Comparison of ENCODE assay signal across 23 mouse cellular contexts in the genomic region with DNA sequence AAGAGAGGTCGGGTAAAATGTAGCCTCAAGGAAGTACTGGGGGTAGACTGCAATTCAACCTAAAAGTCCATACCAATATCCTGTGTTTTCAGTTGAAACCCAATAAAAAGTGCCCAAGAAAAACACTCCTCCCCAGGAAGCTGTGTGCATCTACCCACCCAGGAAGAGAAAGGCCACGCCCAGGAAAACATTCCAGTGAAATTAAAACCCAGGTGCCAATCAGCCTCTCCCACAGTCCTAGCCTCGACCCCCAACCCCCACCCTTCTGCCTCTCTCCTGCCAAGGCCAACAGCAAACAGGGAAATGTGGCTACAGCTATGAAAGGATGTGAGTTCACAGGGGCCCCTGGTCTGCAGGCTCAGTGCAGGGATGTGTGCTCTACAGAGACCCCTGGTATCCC. TPM values are rescaled to one million over a fixed set of nuclear protein-coding genes. Genes with fewer than 3 reads are reported as not detected.
A peak's percentile ranks its signal among the peaks of the same experiment; 100 is the strongest.
DNase-seq lines count a peak whose midpoint lies in the region; ATAC-seq lines count a peak whose summit lies in the region.
"Had no signal": no experiment of that assay in that cellular context is flagged by ENCODE, and none has a peak within 500 bp of the region (broad histone marks: within the 10 kb centered on the region; RNA-seq: fewer than 3 reads in every experiment).

No protein-coding gene starts in this region.

- peaks cover 29% of the 10 kb centered on the region for H3K4me1 ChIP-seq in kidney, embryonic 14.5 days (ENCODE audit: control insufficient read depth, insufficient read depth, low read length)
- H3K4me1 ChIP-seq in limb, embryonic 10.5 days: peaks cover 36% of the 10 kb centered on the region
- peaks cover 10% of the 10 kb centered on the region; the same call in 1 of the 2 replicates for H3K4me1 ChIP-seq in limb, embryonic 15.5 days
- no peaks in the 10 kb centered on the region for H3K4me1 ChIP-seq in liver, embryonic 12.5 days
- H3K4me1 ChIP-seq: forebrain, embryonic 15.5 days had no signal

- 9% methylated on average over 3 of the region's 3 CpGs for WGBS in kidney, embryonic 14.5 days
- 54% methylated on average over 3 of the region's 3 CpGs for WGBS in limb, embryonic 10.5 days
- WGBS in limb, embryonic 15.5 days: 30% methylated on average over 3 of the region's 3 CpGs
- 28% methylated on average over 3 of the region's 3 CpGs for WGBS in liver, embryonic 12.5 days (ENCODE audit: insufficient replicate concordance)

- H3K36me3 ChIP-seq in kidney, embryonic 14.5 days (ENCODE audit: control insufficient read depth, insufficient read depth, low read length): no peaks in the 10 kb centered on the region
- no peaks in the 10 kb centered on the region for H3K36me3 ChIP-seq in limb, embryonic 10.5 days
- no peaks in the 10 kb centered on the region for H3K36me3 ChIP-seq in limb, embryonic 15.5 days
- H3K36me3 ChIP-seq in liver, embryonic 12.5 days: no peaks in the 10 kb centered on the region
- H3K36me3 ChIP-seq: embryonic facial prominence, embryonic 12.5 days; forebrain, embryonic 15.5 days; heart, embryonic 10.5 days; hindbrain, embryonic 12.5 days had no signal

- no peaks in the 10 kb centered on the region for H3K27me3 ChIP-seq in kidney, embryonic 14.5 days (ENCODE audit: control insufficient read depth, insufficient read depth, low read length)
- H3K27me3 ChIP-seq in limb, embryonic 10.5 days (ENCODE audit: low read depth, poor library complexity, severe bottlenecking): no peaks in the 10 kb centered on the region
- H3K27me3 ChIP-seq in limb, embryonic 15.5 days: no peaks in the 10 kb centered on the region
- peaks cover 11% of the 10 kb centered on the region; the same call in 1 of the 2 replicates for H3K27me3 ChIP-seq in liver, embryonic 12.5 days (replicated peaks)
- H3K27me3 ChIP-seq: embryonic facial prominence, embryonic 12.5 days; forebrain, embryonic 15.5 days had no signal

- H3K4me2 ChIP-seq in kidney, embryonic 14.5 days (replicated peaks; ENCODE audit: low read depth, low read length): no peak overlapping the region
- H3K4me2 ChIP-seq in limb, embryonic 15.5 days: no peak overlapping the region
- H3K4me2 ChIP-seq in liver, embryonic 12.5 days: no peak overlapping the region
- H3K4me2 ChIP-seq: embryonic facial prominence, embryonic 12.5 days; forebrain, embryonic 15.5 days; hindbrain, embryonic 12.5 days had no signal

- no peak for DNase-seq in kidney, adult 9 months
- peak; percentile 51 to 68 for DNase-seq in kidney, postnatal 4 days
- DNase-seq in kidney, adult 18-20 months: no peak
- no peak for DNase-seq in limb, embryonic 10.5 days (ENCODE audit: low spot score)
- DNase-seq in thymus, postnatal 36 days: no peak
- DNase-seq: adrenal gland, adult 8-10 months; B cell, adult 2 months; cerebellum, adult 11 months; cerebellum, adult 8-10 months; cerebellum, postnatal 14 days; embryo, embryonic 11 days; gastrocnemius, postnatal 36 days; heart, adult 18-20 months; heart, postnatal 10 days; heart, postnatal 4 days had no signal

- ATAC-seq in kidney, embryonic 14.5 days (ENCODE audit: low FRiP score, low TSS enrichment): peak; percentile 80
- ATAC-seq in limb, embryonic 15.5 days (ENCODE audit: insufficient number of reproducible peaks, low FRiP score, low TSS enrichment, low read depth): 0 out of 2 replicates have a peak, but pooled peaks have one; percentile 27
- no peak for ATAC-seq in liver, embryonic 12.5 days
- ATAC-seq: CD4-positive, CD25-positive, alpha-beta regulatory T cell, adult 4 months; forebrain, embryonic 15.5 days had no signal

- peak overlapping the region; percentile 83 for H3K27ac ChIP-seq in kidney, embryonic 14.5 days (ENCODE audit: low read depth, low read length)
- peak overlapping the region; percentile 65; the same call in 1 of the 2 replicates for H3K27ac ChIP-seq in limb, embryonic 10.5 days
- no peak overlapping the region for H3K27ac ChIP-seq in limb, embryonic 15.5 days
- H3K27ac ChIP-seq in liver, embryonic 12.5 days: no peak overlapping the region
- H3K27ac ChIP-seq: embryonic facial prominence, embryonic 12.5 days; forebrain, embryonic 15.5 days; heart, embryonic 10.5 days; hindbrain, embryonic 12.5 days had no signal

- no peaks in the 10 kb centered on the region for H3K9me3 ChIP-seq in kidney, embryonic 14.5 days (ENCODE audit: control insufficient read depth, low read length)
- H3K9me3 ChIP-seq in limb, embryonic 10.5 days (replicated peaks): no peaks in the 10 kb centered on the region
- no peaks in the 10 kb centered on the region for H3K9me3 ChIP-seq in limb, embryonic 15.5 days
- no peaks in the 10 kb centered on the region for H3K9me3 ChIP-seq in liver, embryonic 12.5 days (replicated peaks)
- H3K9me3 ChIP-seq: embryonic facial prominence, embryonic 12.5 days; forebrain, embryonic 15.5 days; heart, embryonic 10.5 days; hindbrain, embryonic 12.5 days had no signal

- H3K4me3 ChIP-seq in kidney, embryonic 14.5 days (ENCODE audit: low read length): no peak overlapping the region
- no peak overlapping the region for H3K4me3 ChIP-seq in limb, embryonic 10.5 days
- no peak overlapping the region for H3K4me3 ChIP-seq in limb, embryonic 15.5 days
- H3K4me3 ChIP-seq in liver, embryonic 12.5 days: no peak overlapping the region
- H3K4me3 ChIP-seq: embryonic facial prominence, embryonic 12.5 days; forebrain, embryonic 15.5 days; heart, embryonic 10.5 days; hindbrain, embryonic 12.5 days had no signal

- H3K9ac ChIP-seq in kidney, embryonic 14.5 days (ENCODE audit: low read depth, low read length): no peak overlapping the region
- no peak overlapping the region for H3K9ac ChIP-seq in limb, embryonic 15.5 days
- no peak overlapping the region for H3K9ac ChIP-seq in liver, embryonic 12.5 days
- H3K9ac ChIP-seq: embryonic facial prominence, embryonic 12.5 days; forebrain, embryonic 15.5 days; hindbrain, embryonic 12.5 days had no signal

RNA-seq across cellular contexts. Expression of gene Hes1, which starts 19.4 kb away (rescaled TPM):
- polyA plus RNA-seq in kidney, embryonic 14.5 days (2014; fragmentation: Nextera tagmentation; extraction: Ambion mirVana): 68.7 and 82.2 TPM in 2 replicates
- 39.5 and 45.5 TPM in 2 replicates for polyA plus RNA-seq in limb, embryonic 10.5 days (2016; fragmentation: Nextera tagmentation; extraction: Ambion mirVana)
- 55.3 and 60.5 TPM in 2 replicates for polyA plus RNA-seq in limb, embryonic 15.5 days (2015; fragmentation: Nextera tagmentation; extraction: Ambion mirVana)
- polyA plus RNA-seq in liver, embryonic 12.5 days (2016; fragmentation: Nextera tagmentation; extraction: Ambion mirVana): 12.5 and 12.7 TPM in 2 replicates

Comparison
In these comparisons a context has a peak if more than half of its experiments do, and no peak if none do; other contexts are left out.
1. H3K27ac ChIP-seq: peak in kidney, embryonic 14.5 days (single experiment) and limb, embryonic 10.5 days (single experiment); none in limb, embryonic 15.5 days (single experiment) and liver, embryonic 12.5 days (single experiment).
2. DNase-seq: peak in kidney, postnatal 4 days (2 of 2); none in kidney, adult 9 months (single experiment), kidney, adult 18-20 months (single experiment), limb, embryonic 10.5 days (single experiment) and thymus, postnatal 36 days (0 of 2).